Mouse (Mus musculus) heart, postnatal 4 days (tissue): Measurements from ENCODE around the gene Tnfsf15. TPM values are rescaled to one million over a fixed set of nuclear protein-coding genes. Genes with fewer than 3 reads are reported as not detected.

Source experiments
- DNase-seq: peaks from one replicate; pipeline ENCODE4 v3.0.0; 2021
- total RNA-seq, 2 experiments: library from RNA; stranded (reverse); gene quantifications; 2 replicates each; pipeline ENCODE4 v1.2.3; 2021

Gene Tnfsf15
- total RNA-seq, 2 experiments from 2014 or later = 0.07 TPM; not detected in 1

DNA sequence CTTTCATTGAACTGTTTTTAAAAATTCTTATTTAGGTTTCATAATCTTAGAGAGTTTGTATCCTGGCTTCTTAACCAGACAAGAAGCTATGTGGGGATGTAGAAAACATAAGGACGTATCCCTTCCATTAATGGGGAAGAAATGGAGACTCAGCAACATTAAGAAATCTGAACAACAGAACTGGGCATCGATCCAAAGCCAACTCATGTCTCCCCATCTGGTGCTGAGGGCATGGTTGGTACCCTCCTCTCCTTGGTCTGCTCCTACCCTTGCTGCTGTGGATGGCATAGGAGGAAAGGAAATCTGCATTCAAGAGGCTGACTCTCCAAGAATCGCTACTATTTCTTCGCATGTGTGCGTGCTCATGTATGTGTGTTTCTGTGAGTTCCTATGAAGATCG lies 61.2 kb downstream of the Tnfsf15 start:
- no peak for DNase-seq

- DNase-seq = no peak
Observed at GRCm38 (mm10) chr4:63683056-63683455, 61.9 kb downstream of the Tnfsf15 start.

DNA sequence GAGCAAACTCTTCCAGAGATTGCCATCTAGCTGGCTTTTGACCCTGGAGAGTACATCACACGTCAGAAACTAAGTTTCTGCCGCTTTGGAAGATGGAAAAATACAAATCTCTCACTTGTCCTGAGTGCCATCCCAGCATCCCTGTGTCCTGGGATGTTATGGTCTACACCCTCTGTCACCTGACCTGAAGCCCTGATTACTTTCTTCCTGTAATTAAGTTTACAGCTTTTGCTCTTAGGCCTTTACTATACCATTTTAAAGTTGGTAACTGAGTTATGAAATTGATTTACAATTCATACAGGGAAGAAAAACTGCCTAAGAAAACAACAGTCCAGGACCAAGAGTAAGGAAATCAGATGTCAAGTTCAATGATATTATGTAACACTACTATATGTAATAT lies 62.5 kb downstream of the Tnfsf15 start:
- no peak for DNase-seq

DNA sequence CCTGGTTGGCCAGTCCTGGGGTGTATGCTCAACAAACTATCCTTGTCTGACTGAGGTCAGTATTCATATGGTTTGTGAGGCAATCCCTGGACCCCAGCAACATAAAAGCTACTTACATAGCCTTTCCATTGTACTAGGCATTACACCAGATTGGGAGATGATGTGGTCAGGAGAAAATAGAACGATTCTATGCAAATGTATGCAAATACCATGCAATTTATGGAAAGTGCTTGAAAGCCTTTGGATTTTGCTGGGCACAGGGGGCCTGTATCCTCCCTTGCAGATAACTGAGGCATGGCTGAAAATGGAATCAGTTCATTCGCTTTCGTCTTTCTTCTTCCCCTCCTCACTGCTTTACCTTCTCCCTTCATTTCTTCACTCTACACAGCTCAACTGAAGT lies 63.4 kb downstream of the Tnfsf15 start:
- no peak for DNase-seq

Other genes with a start within 250 kb of the Tnfsf15 start
- gene Whrn, start 249.1 kb downstream of the Tnfsf15 start, total RNA-seq = 1 to 10 TPM; 5.1 to 8.9 TPM
- gene Atp6v1g1, start 200.3 kb downstream of the Tnfsf15 start, total RNA-seq = 100 to 1,000 TPM; 158 to 159 TPM
- gene Tmem268, start 186.3 kb downstream of the Tnfsf15 start, total RNA-seq = 1 to 10 TPM; 4.3 to 4.9 TPM
- not detected for gene Gm11213, start 139.9 kb downstream of the Tnfsf15 start, total RNA-seq
- not detected for gene Tex48, start 122.7 kb downstream of the Tnfsf15 start, total RNA-seq
- gene Gm11214, start 81.7 kb downstream of the Tnfsf15 start, total RNA-seq = not detected
- not detected for gene Tnfsf8, start 116.2 kb upstream of the Tnfsf15 start, total RNA-seq